Mouse (Mus musculus) brain, embryonic 14.5 days (tissue): Measurements from ENCODE around the gene Inca1.

Source experiments
- CTCF ChIP-seq: fragments of 200-500 bp; IDR thresholded peaks from 2 replicates; pipeline ENCODE4 v1.5.1; 2012; ENCODE audit warnings: inconsistent platforms, mild to moderate bottlenecking, moderate library complexity, borderline replicate concordance; ENCODE audit not compliant: insufficient read depth, insufficient read length; ENCODE audit errors: extremely low read depth
- POLR2A ChIP-seq: fragments of 200-500 bp; IDR thresholded peaks from 2 replicates; pipeline ENCODE4 v1.6.1; 2012; ENCODE audit warnings: mild to moderate bottlenecking, inconsistent platforms, borderline replicate concordance; ENCODE audit not compliant: poor library complexity, insufficient read depth, insufficient read length, severe bottlenecking; ENCODE audit errors: extremely low read depth

GRCm38 (mm10) chr11:70658942-70659341 lies 41.0 kb downstream of the Inca1 start:
- TF ChIP-seq CTCF (no peak), POLR2A (no peak)
